Mouse (Mus musculus): ENCODE data around the gene Olfr620.

The Olfr620 gene

DNA sequence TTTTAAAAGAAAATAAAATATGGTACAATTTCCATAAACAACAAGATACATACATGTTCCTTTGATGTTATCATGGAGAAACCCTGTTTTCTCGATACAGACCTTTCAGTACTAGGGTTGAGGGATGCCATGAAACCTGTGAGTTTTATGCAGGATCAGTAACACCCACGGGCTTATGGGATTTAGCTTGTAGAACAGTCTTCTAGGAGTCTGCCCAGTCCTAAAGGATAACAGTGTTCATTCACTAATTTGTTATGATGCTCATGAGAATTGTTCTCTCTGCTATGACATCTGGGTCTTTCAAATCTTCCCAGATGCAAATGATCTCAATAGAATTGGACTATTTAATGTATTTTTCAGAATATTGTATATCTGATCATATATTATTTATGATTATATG is at the start of gene Olfr620:
Gene Olfr620 (minus strand): TSS at position 101 of the 400 bp plus-strand sequence.
- DNase-seq (ENCODE audit: low read depth), result no peak

DNA sequence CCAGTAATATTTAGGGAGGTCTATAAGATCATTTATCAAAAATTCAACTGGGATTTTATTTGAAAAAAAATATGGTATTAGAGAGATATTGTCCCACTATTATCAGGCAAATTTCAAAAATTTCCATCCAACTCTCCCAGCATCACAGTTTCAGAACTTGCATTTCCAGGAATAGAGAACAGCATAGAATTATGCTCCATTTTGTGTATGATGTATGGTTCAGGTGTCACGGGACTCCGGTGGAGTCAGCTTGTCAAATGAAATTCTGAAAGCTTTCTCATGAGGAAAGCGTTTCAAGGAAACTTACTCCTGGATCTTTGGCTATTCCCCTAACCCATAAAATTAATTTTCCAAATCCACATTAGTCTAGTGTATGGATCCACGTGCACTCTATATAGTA is 31.7 kb upstream of the Olfr620 start:
- no peak for DNase-seq (ENCODE audit: low read depth)

DNA sequence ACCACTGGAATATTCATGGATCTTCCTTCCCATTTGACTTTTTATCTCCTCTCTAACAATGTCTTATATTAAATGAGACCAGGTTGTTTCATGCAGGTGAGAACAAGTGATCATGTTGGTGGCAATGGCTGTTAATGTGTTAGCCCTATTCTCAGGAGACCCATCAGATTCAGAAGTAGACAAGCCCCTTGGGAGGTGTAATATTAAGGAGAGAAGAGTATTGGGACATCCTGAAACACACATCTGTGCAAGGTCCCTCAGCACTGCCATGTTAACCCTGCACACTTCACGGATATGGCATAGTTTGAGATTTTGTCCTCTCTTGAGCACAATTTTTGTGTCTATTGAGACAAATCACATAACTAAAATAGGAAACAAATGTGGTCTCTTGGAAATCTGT is 30.3 kb upstream of the Olfr620 start, which contains the start of gene Olfr622:
Gene Olfr622 (minus strand): TSS at position 101 of the 400 bp plus-strand sequence.
- no peak for DNase-seq (ENCODE audit: low read depth)

DNA sequence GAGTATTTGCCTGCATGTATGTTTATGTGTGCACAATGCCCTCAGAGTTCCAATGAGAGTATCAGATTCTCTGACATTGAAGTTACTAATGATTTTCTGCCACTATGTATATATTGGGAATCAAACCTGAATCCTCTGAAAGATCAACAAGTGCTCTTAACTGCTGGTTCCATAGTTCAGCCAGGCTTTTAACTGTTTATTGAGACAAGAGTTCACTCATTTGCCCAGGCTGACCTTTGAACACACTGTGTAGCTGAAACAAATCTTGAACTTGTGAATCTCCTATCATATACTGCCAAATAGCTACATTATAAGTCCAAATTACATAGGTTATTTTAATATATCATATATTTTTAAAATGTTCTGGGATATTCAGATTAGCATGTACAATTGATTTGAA is 24.5 kb upstream of the Olfr620 start:
- no peak for DNase-seq (ENCODE audit: low read depth)

DNA sequence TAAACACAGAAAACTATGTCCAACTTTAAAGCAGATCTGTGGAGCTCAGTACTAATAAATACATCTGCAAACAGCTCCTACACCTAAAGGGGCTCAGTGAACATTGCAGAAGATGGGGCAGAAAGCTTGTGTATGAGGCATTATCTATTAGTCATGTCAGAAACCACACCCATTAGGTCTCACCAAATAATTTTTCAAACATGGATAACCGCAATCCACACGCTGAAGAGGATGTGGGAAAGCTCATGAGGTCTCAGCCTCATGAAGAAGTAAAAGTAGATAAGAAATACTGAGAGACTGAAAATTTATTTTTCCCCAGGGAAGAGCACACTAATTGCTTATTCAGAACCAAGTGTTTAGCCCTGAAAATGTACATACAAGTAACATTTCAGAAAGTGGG is 4.9 kb downstream of the Olfr620 start:
- DNase-seq (ENCODE audit: low read depth), result no peak

DNA sequence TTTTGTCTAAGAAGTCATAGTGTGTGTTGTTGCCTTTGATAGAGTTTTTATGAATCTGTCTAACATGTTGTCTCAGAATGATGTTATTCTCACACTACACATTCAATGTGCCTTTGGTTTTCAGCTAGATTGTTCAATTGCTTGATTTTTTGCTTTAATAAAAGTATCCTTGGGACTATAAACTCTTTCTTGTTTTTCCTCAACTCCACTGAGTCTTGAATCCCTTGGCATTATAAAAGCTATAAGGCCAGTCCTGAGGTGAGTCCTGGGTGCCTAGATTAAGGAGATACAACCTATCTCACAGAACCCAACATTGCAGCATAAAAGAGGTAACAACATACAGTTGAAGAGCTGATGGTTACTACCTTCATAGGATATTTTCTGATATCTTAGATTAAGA is 12.1 kb downstream of the Olfr620 start, which contains the start of gene Olfr619:
Gene Olfr619 (plus strand): TSS at position 301 of the 400 bp plus-strand sequence.
- DNase-seq (ENCODE audit: low read depth), result no peak

DNA sequence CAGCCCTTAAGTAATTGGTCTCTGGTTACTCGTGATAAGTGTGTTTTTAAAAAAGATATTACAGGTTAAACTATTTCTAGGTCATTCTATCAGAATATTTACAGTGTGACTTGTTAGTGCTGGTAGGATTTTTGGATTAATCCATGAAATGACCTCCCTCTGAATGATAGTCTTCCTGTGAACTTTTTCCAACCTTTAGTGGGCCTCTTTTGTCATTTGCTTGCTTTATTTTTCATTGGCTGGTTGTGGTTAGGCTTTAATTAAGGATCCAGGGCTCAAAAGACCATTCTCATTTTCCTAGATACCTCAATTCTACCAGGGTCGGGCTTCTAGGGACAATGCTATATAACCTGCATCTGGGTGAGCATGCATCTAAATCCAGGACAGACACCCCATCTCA is 22.5 kb downstream of the Olfr620 start, which contains the start of gene Olfr618:
Gene Olfr618 (plus strand): TSS at position 301 of the 400 bp plus-strand sequence.
- no peak for DNase-seq (ENCODE audit: low read depth)

DNA sequence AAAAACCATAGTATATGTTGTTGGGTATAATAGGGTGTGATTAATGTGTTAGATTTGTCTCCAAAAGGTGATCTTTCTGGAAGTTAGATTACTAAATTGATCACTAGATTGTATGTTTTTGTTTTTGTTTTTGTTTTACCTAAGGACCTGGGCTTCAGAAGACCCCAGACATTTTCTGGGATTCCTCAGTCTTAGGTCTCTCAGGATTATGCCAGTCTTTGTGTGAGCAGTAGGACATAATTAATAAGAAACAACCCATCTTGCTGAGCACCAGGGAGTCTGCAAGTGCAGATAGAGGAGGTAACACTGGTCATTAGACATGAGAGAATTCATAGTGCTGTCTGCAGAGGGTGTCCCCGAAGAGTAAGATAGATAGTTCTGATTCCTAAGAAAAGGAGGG is 39.6 kb downstream of the Olfr620 start, which contains the start of gene Olfr617:
Gene Olfr617 (plus strand): TSS at position 301 of the 400 bp plus-strand sequence.
- no peak for DNase-seq (ENCODE audit: low read depth)

DNA sequence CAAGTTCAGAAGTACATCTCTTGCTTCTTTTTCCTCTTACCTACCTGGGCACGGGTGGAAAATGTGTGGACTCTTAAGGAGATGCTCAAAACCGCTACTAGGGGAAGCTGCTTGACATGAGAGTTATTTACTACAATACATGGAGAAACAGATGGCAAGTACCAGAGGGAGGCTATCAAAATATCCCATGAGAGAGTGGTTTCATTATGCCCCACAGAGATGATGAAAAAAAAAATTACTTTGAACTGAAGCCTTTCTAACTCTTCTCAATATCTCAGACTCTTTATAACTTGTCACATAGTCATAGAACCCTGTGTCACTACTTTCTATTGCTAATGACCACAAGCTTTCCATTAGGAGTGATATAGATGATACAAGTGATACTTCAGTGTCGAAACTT is 43.3 kb downstream of the Olfr620 start, which contains the start of gene Olfr616:
Gene Olfr616 (minus strand): TSS at position 101 of the 400 bp plus-strand sequence.
- no peak for DNase-seq (ENCODE audit: low read depth)

DNA sequence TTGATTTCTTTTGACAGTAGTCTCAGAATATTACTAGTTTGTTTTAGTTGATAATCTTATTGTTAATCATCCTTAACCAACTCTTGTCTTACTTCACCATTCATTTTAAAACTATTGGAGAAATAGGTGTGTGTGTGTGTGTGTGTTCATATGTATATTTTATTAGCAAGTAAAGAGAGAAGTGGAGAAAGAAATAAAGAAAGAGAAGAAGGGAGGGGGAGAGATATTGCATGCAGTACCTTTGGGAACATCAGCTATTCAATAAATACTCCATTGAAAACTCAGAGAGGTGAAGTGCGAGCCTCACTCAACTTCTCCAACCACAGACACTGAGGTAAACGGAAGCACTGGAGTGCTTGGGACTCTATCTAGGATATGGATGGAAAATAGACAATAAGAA is 56.6 kb downstream of the Olfr620 start, which contains the start of gene Olfr615:
Gene Olfr615 (plus strand): TSS at position 301 of the 400 bp plus-strand sequence.
- DNase-seq (ENCODE audit: low read depth), result no peak
